Mouse (Mus musculus): ENCODE results near the gene Rgl2.

- no peak for TF ChIP-seq CTCF (IDR thresholded peaks at IDR 0.05; ENCODE audit: low read depth)
- no peak for TF ChIP-seq EP300 (IDR thresholded peaks at IDR 0.05; ENCODE audit: low read depth)
Measured at GRCm38 (mm10) chr17:33941381-33941780, 12.0 kb downstream of the Rgl2 start.

Measured in heart, postnatal 0 days (tissue).